Mouse (Mus musculus) kidney, embryonic 16.5 days (tissue): ENCODE data around the gene Nptn. TPM values are rescaled to one million over a fixed set of nuclear protein-coding genes. Genes with fewer than 3 reads are reported as not detected.

Experiments used
- ATAC-seq: fragments of 200-750 bp; cut with Nextera tagmentation; 2 replicates; pipeline ENCODE4 v1.8.0; 2017; ENCODE audit warnings: moderate TSS enrichment; ENCODE audit not compliant: low FRiP score, low TSS enrichment
- H3K27ac ChIP-seq: fragments of 300-500 bp; sonication (generic); 2 replicates; pipeline ENCODE4 v1.5.1; 2014; ENCODE audit warnings: low read length
- H3K27me3 ChIP-seq: fragments of 300-500 bp; sonication (generic); 2 replicates; pipeline ENCODE4 v1.6.1; 2014; ENCODE audit warnings: low read length, control low read depth, mixed read lengths; ENCODE audit not compliant: insufficient read depth
- H3K36me3 ChIP-seq: fragments of 300-500 bp; sonication (generic); 2 replicates; pipeline ENCODE4 v1.6.1; 2014; ENCODE audit warnings: low read length, control low read depth, mixed read lengths; ENCODE audit not compliant: insufficient read depth
- H3K4me1 ChIP-seq: fragments of 300-500 bp; sonication (generic); 2 replicates; pipeline ENCODE4 v1.6.1; 2014; ENCODE audit warnings: low read length, control low read depth, mixed read lengths; ENCODE audit not compliant: insufficient read depth
- H3K4me2 ChIP-seq: fragments of 300-500 bp; sonication (generic); replicated peaks from 2 replicates; pipeline ENCODE4 v1.6.1; 2014; ENCODE audit warnings: low read depth, low read length
- H3K4me3 ChIP-seq: fragments of 300-500 bp; sonication (generic); 2 replicates; pipeline ENCODE4 v1.5.1; 2014; ENCODE audit warnings: mild to moderate bottlenecking, low read length
- H3K9ac ChIP-seq: fragments of 300-500 bp; sonication (generic); replicated peaks from 2 replicates; pipeline ENCODE4 v1.6.1; 2014; ENCODE audit warnings: low read length
- H3K9me3 ChIP-seq: fragments of 300-500 bp; sonication (generic); 2 replicates; pipeline ENCODE4 v1.6.1; 2016; ENCODE audit warnings: low read length, control low read depth
- WGBS: fragments of 180-500 bp; shearing (Covaris S2); extraction: QIAGEN DNeasy Blood & Tissue Kit; methylation state at CpG from one replicate; pipeline ENCODE4 v1.1.7; 2014; 5-methylcytosine and 5-hydroxymethylcytosine counted together
- polyA plus RNA-seq: library from polyadenylated mRNA; unstranded; fragments of >200 nt; fragmentation: Nextera tagmentation; extraction: Ambion mirVana; gene quantifications from 2 replicates; pipeline ENCODE4 v1.2.1, GENCODE M21; 2015

The Nptn gene
- polyA plus RNA-seq, 1 experiment from 2014 or later, result 139 TPM

DNA sequence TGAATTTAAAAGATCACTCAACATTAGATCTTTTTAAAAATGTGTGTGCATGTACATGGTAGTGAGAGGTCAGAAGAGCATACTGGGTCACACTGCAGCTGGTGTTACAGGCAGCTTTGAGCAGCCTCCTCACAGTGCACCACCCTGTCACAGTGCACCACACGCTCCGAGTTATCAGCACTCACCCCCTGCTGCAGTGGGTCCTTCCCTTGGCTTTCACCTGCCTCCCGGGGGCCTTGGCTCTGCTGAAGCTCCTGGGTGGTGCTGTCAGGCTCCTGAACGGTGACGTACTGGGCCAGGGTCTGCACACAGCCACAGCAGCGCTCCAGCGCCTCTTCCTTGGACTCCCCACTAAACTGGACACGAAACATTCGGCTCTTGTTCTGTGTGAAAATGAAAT lies 77.9 kb downstream of the Nptn start:
- Histone ChIP-seq H3K9ac (no peak overlapping the region), H3K27me3 (no peaks in the 10 kb centered on the region), H3K4me3 (no peak overlapping the region), H3K4me2 (no peak overlapping the region), H3K9me3 (no peaks in the 10 kb centered on the region), H3K36me3 (peaks cover 15% of the 10 kb centered on the region; the same call in 1 of the 2 replicates), H3K4me1 (no peaks in the 10 kb centered on the region), H3K27ac (no peak overlapping the region)
- 88% methylated on average over 9 of the region's 9 CpGs for WGBS
- no peak for ATAC-seq

DNA sequence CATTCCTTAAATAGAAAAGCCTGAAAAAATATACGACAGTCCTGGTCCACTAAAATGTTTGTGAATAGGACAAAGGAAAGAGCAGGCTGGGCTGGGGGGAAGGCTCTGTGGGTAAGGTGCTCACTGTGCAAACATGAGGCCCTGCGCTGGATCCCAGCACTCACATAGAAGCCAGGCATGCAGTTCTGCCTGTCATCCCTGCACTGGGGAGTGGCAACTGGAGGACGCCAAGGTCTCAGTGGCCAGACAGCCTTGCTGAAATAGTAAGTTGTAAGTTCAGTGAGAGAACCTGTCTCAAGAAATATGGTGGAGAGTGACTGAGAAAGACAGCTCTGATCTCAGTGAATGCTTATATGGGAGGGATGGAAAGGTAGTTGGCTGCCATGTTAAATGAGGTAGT lies 78.6 kb downstream of the Nptn start:
- Histone ChIP-seq H3K4me2 (no peak overlapping the region), H3K4me3 (no peak overlapping the region), H3K9ac (no peak overlapping the region), H3K27ac (no peak overlapping the region), H3K9me3 (no peaks in the 10 kb centered on the region), H3K27me3 (no peaks in the 10 kb centered on the region), H3K4me1 (no peaks in the 10 kb centered on the region), H3K36me3 (peaks cover 15% of the 10 kb centered on the region; the same call in 1 of the 2 replicates)
- no peak for ATAC-seq
- WGBS, result 96% methylated on average over 3 of the region's 3 CpGs

DNA sequence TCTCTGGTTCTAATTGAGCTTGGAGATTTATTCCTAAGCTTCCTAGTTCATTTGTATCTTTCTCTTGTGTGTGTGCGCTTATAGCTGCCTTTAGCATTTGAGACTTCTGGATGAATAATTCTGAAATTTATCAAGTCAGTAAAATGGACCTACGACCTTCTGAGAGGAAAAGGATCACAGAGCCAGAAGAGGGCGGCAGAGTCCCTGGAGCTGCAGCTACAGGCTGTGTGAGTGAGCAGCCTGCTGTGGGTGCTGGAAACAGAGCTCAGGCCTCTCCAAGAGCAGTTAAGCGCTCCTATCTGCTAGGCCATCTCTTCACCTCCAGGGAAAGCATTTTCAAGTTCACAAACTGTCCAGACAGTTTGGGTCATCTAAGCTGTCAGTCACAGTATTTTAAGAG lies 80.0 kb downstream of the Nptn start:
- Histone ChIP-seq H3K27me3 (no peaks in the 10 kb centered on the region), H3K4me3 (no peak overlapping the region), H3K4me1 (no peaks in the 10 kb centered on the region), H3K4me2 (no peak overlapping the region), H3K27ac (no peak overlapping the region), H3K36me3 (peaks cover 15% of the 10 kb centered on the region; the same call in 1 of the 2 replicates), H3K9me3 (no peaks in the 10 kb centered on the region), H3K9ac (no peak overlapping the region)
- WGBS, result 91% methylated on average over 4 of the region's 4 CpGs
- ATAC-seq, result no peak

DNA sequence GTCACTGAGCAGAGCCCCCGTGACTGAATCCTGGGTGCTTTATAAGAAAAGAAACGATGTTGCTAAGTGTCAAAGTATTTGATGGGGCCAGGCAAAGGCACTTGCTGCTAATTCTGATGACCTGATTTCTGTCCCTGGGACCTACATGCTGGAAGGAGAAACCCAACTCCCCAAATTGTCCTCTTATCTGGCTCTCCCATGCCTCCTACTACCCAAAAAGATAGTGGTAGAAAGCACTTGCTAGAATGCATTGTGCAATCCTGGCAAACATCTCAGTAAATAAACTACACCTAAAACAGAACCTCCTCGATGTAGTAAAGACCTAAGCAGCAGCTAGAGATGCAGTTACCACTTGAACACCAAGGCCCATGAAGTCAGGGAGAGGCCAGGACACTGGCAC lies 80.8 kb downstream of the Nptn start:
- peaks cover 12% of the 10 kb centered on the region; the same call in 1 of the 2 replicates for H3K36me3 ChIP-seq
- H3K9ac ChIP-seq, result no peak overlapping the region; the same call in 1 of the 2 replicates
- H3K27me3 ChIP-seq, result no peaks in the 10 kb centered on the region
- H3K27ac ChIP-seq, result no peak overlapping the region
- H3K9me3 ChIP-seq, result no peaks in the 10 kb centered on the region
- no peak overlapping the region for H3K4me2 ChIP-seq
- H3K4me3 ChIP-seq, result no peak overlapping the region
- H3K4me1 ChIP-seq, result no peaks in the 10 kb centered on the region
- WGBS, result 88% methylated on average over 3 of the region's 3 CpGs
- ATAC-seq, result no peak

DNA sequence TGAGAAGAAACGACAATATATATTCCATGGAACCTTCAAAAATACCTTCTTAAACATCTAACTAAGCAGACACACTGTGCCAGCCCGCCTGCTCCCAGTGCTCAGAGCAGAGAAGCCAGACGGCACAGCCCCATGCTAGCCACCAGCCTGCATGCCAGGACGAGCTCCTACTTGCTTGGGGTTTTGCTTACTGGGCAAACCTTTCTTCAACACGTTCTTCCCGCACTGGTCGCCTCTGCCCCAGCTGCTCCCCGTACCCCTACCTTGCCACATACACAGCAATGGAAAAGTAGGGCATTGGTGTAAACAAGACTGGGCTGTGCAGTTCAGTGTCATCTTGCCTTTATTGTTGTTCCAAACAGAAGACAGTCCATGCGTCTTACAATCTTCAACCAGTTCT lies 83.5 kb downstream of the Nptn start:
- Histone ChIP-seq H3K27me3 (no peaks in the 10 kb centered on the region), H3K4me2 (no peak overlapping the region), H3K9me3 (no peaks in the 10 kb centered on the region), H3K36me3 (peaks cover 7% of the 10 kb centered on the region; the same call in 1 of the 2 replicates), H3K27ac (no peak overlapping the region), H3K4me3 (no peak overlapping the region), H3K4me1 (no peaks in the 10 kb centered on the region), H3K9ac (no peak overlapping the region)
- ATAC-seq, result no peak
- 82% methylated on average over 9 of the region's 9 CpGs for WGBS

DNA sequence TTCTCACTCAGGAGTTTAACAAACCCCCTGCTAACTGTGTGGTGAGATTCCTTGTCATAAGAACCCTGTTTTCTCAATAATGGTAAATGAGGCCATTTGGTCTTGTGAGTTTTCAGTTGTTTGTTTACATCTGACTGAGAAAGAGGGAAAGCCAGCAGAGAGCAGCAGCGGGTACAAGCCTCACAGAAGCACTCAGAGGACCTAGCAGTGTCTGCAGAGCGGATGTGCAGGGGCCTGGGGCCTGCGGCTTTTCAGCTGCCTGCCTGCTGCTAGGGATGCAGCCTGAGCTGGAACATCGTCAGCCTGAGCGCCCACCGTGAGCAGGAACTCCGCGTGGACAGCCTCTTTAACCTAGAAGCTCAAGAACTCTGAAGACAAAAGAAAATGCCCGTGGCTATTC lies 84.2 kb downstream of the Nptn start:
- peaks cover 7% of the 10 kb centered on the region; the same call in 1 of the 2 replicates for H3K36me3 ChIP-seq
- 57% methylated on average over 9 of the region's 9 CpGs for WGBS
- no peak overlapping the region for H3K4me3 ChIP-seq
- H3K27me3 ChIP-seq, result no peaks in the 10 kb centered on the region
- H3K4me1 ChIP-seq, result no peaks in the 10 kb centered on the region
- no peak for ATAC-seq
- H3K9ac ChIP-seq, result no peak overlapping the region
- no peaks in the 10 kb centered on the region for H3K9me3 ChIP-seq
- H3K4me2 ChIP-seq, result no peak overlapping the region
- no peak overlapping the region for H3K27ac ChIP-seq

DNA sequence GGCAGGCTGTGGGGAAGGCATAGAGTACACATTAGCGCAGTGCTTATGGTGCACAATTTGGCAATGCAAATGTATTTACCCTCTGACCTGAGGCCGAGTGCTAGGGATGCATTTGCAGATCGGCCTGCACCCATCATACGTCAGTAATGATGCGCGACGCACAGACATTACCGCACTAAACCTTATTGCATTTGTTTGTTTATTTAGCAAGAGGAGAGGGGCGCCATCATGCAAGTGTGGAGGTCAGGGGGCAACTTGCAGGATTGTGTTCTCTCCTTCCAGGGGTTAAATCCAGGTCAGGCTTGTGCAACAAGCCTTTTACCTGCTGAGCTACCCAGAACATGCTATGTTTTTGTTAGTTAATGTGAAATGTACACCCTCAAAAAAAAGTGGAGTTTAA lies 85.2 kb downstream of the Nptn start:
- Histone ChIP-seq H3K4me3 (no peak overlapping the region), H3K4me1 (no peaks in the 10 kb centered on the region), H3K27me3 (no peaks in the 10 kb centered on the region), H3K9me3 (no peaks in the 10 kb centered on the region), H3K4me2 (no peak overlapping the region), H3K27ac (no peak overlapping the region), H3K36me3 (0 out of 2 replicates have a peak, but pooled peaks cover 4% of the 10 kb centered on the region), H3K9ac (no peak overlapping the region)
- ATAC-seq, result no peak
- WGBS, result 30% methylated on average over 9 of the region's 9 CpGs

DNA sequence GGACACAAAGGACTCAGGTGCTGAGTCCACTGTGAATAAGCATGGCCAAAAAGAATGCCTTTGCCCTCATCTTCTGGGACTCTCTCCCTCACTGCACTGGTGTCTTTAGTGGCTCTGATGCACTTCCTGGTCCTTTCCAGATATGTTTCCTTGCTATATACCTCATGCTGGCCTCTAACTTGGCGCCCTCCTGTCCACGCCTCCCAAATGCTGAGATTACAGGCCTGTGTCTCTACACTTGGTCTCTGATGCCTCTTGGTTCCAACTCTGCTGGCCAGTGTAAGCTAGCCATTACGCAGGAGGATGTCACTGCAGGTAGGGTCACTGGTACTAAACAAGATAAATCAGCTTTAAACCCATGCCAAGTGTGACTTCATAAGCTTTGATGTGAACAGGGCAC lies 86.1 kb downstream of the Nptn start:
- no peak overlapping the region for H3K9ac ChIP-seq
- no peak overlapping the region for H3K4me2 ChIP-seq
- H3K27ac ChIP-seq, result no peak overlapping the region
- 0 out of 2 replicates have a peak, but pooled peaks cover 4% of the 10 kb centered on the region for H3K4me1 ChIP-seq
- H3K27me3 ChIP-seq, result no peaks in the 10 kb centered on the region
- H3K9me3 ChIP-seq, result no peaks in the 10 kb centered on the region
- 0 out of 2 replicates have a peak, but pooled peaks cover 2% of the 10 kb centered on the region for H3K36me3 ChIP-seq
- H3K4me3 ChIP-seq, result no peak overlapping the region
- 93% methylated on average over 3 of the region's 3 CpGs for WGBS
- ATAC-seq, result no peak

DNA sequence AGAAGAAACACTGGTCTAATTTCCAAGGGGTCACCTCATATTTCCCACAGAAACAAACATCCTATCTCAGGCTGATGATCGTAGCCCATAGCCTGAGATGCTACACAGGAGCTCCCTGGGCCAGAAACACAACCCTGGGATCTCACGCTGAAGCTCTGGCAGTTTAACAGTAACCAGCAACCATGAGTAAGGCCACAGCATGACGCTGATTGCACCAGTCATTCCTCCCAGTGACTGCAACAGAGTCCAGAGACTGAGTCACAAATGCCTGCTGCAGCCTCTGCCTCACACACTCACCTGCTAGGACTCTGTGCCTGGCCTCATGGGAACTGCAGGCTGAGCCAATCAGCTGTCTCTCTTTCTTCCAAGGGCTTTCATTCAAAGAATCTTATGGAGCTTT lies 87.0 kb downstream of the Nptn start:
- Histone ChIP-seq H3K4me3 (no peak overlapping the region), H3K9ac (no peak overlapping the region), H3K9me3 (no peaks in the 10 kb centered on the region), H3K4me1 (0 out of 2 replicates have a peak, but pooled peaks cover 4% of the 10 kb centered on the region), H3K4me2 (no peak overlapping the region), H3K27me3 (no peaks in the 10 kb centered on the region), H3K36me3 (no peaks in the 10 kb centered on the region), H3K27ac (no peak overlapping the region)
- WGBS, result 75% methylated on average over 3 of the region's 3 CpGs
- ATAC-seq, result no peak

DNA sequence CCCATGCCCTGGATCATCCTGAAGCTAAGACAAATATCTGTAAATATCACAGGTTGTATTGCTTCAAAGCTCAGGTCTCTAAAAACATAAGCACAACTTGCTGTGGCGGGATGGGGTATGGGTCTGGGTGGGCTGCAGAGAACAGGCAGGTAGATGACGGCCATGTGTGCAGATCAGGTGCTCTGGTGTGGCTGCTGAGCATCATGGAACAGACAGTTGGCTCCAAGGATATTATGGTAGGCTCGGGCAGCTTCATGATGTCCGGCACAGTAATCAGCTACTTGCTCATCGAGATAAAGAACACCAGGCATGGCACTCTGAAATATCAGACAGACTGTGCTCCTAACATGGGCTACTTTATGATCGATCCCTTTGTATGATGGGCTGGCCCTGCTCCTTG lies 87.8 kb downstream of the Nptn start:
- H3K4me3 ChIP-seq, result no peak overlapping the region
- no peak overlapping the region for H3K27ac ChIP-seq
- no peak overlapping the region for H3K9ac ChIP-seq
- no peaks in the 10 kb centered on the region for H3K36me3 ChIP-seq
- H3K27me3 ChIP-seq, result no peaks in the 10 kb centered on the region
- H3K4me2 ChIP-seq, result no peak overlapping the region
- ATAC-seq, result no peak
- H3K4me1 ChIP-seq, result 0 out of 2 replicates have a peak, but pooled peaks cover 4% of the 10 kb centered on the region
- WGBS, result 92% methylated on average over 6 of the region's 6 CpGs
- H3K9me3 ChIP-seq, result no peaks in the 10 kb centered on the region
